Mouse (Mus musculus): ENCODE measurements around the gene Islr.

- TF ChIP-seq POLR2A (IDR thresholded peaks at IDR 0.05; ENCODE audit: extremely low read depth, insufficient read depth, low read length) (no peak), CTCF (IDR thresholded peaks at IDR 0.05; ENCODE audit: low read depth, low read length) (no peak)
Observed at GRCm38 (mm10) chr9:58133893-58134884, 69.9 kb downstream of the Islr start.

Measured in liver, adult 2 months (tissue).